Mouse (Mus musculus) small intestine, adult 2 months (tissue): Measurements from ENCODE around the gene Synpo2.

ENCODE experiments used
- CTCF ChIP-seq: fragments of 200-500 bp; IDR thresholded peaks from 2 replicates; pipeline ENCODE4 v1.5.1; 2012; ENCODE audit warnings: low read depth, mild to moderate bottlenecking, control low read depth, inconsistent platforms, low read length, moderate library complexity, mixed read lengths; ENCODE audit not compliant: insufficient replicate concordance, insufficient read length; ENCODE audit errors: extremely low read depth
- POLR2A ChIP-seq: fragments of 200-500 bp; IDR thresholded peaks from 2 replicates; pipeline ENCODE4 v1.6.1; 2012; ENCODE audit warnings: low read depth, mild to moderate bottlenecking, control low read depth, inconsistent platforms, low read length, moderate library complexity

DNA sequence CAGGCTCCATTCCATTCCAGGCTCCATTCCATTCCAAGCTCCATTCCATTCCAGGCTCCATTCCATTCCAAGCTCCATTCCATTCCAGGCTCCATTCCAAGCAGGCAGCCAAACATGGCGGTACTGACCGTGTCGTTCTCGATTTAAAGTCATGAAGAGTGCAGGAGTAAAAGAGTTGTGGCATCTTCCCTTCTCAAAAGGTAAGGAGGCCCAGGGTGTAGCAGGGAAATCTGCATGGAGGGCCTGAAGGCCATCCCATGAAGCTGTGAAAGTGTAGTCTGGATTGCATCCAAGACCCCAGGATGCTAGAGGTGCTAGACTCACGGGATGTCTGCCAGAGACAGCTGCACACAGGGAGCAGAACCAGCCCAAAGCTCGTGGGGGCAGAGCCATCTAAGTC is 28.8 kb upstream of the Synpo2 start:
- no peak for TF ChIP-seq CTCF
- TF ChIP-seq POLR2A = no peak
